Mouse (Mus musculus) layer of hippocampus, postnatal 10 days (tissue): ENCODE measurements around the gene Vmn2r68. TPM values are rescaled to one million over a fixed set of nuclear protein-coding genes. Genes with fewer than 3 reads are reported as not detected.

ENCODE experiments used
- DNase-seq, 2 experiments: peaks; one replicate each; pipeline ENCODE4 v3.0.0; 2021; ENCODE audit warnings: low spot score in 2 of 2
- long read RNA-seq: library from polyadenylated mRNA; stranded (forward); transcript quantifications from one replicate; pipeline ENCODE4 v2.0.0, GENCODE M21; 2023
- total RNA-seq, 2 experiments: library from RNA; stranded (reverse); gene quantifications; 2 replicates each; pipeline ENCODE4 v1.2.3; 2021

The Vmn2r68 gene
- total RNA-seq: not detected
- long read RNA-seq: 0 reads

DNA sequence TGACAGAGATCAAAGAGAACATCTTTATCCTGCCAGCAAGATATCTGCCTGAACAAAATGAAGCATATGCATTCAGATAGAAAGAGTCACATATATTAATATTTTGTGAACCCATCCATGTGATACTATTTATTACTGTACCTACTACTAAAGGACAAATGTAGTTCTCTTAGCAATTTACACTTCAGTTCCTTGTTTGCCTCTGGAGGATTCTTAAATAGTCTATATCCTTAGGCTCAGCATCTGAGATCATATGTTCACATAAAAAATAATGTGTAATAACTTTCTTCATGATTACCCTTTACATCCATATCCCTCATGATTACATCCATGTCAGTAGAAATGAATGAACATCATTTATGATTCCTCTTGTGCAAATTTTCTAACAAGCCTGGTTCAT, at the start of gene Vmn2r68:
TSS of gene Vmn2r68 (minus strand) at position 101 of the 400 bp plus-strand sequence.
- DNase-seq: no peak

Other genes starting within 250 kb of the Vmn2r68 start
- gene Vmn2r66, start 225.5 kb downstream of the Vmn2r68 start, total RNA-seq: not detected
- gene Vmn2r67, start 81.8 kb downstream of the Vmn2r68 start, total RNA-seq: not detected
- not detected for gene Vmn2r69, start 178.1 kb upstream of the Vmn2r68 start, total RNA-seq